Mouse (Mus musculus) activated CD4-positive, CD25-positive, alpha-beta regulatory T cell (primary cell): ENCODE data around the gene Rabep2. TPM values are rescaled to one million over a fixed set of nuclear protein-coding genes. Genes with fewer than 3 reads are reported as not detected.

Source experiments
- polyA plus RNA-seq, 2 experiments: library from polyadenylated mRNA; unstranded; fragments of 100-300 nt; shearing (Covaris generic); gene quantifications; one replicate each; pipeline ENCODE4 v1.2.1; 2017

Rabep2 gene
- polyA plus RNA-seq: 10 to 100 TPM; 43.4 to 61.1 TPM

GRCm38 (mm10) chr7:126428631-126429502 is at the start of gene Rabep2:
TSS of gene Rabep2 (plus strand) at chr7:126428759.

DNA sequence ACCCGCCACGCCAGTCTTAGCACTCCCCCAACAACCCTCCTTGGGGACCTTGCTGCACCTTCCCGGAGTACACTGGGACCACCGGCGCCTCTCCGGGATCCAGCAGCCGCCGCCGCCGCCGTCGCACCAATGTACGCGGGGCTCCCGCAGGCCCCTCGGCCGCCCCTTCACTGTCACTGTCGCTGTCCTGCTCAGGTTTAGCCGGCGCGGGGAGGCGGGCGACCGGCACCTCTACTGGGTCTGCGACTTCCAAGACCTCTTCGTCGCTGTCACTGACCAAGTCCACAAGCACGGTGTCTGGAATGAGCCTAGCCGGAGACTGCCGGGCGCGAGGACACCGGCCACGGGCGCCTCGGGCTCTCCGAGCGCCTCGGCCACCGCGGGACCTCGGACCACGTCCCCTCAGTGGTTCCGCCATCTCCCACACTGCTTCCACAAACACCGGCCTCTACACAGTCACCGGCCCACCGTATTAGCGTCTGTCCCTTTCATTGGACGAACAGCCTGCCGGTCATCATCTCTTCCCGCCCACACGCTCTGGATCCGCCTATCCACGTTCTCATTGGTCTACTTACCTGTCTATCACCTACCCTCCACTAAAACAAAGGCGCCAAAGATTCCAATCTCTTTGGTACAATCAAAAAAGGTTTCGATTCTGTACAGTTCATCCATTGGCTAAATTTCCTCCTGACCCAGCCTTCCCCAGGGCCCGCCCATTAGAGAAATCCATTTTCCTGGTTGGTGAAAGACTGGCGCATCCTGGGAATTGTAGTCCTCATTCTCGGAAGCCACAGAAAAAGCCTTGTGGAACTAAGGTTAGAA is 32.0 kb upstream of the Rabep2 start, which contains the start of gene Nfatc2ip:
TSS of gene Nfatc2ip (minus strand) at position 440 of the 822 bp plus-strand sequence.

DNA sequence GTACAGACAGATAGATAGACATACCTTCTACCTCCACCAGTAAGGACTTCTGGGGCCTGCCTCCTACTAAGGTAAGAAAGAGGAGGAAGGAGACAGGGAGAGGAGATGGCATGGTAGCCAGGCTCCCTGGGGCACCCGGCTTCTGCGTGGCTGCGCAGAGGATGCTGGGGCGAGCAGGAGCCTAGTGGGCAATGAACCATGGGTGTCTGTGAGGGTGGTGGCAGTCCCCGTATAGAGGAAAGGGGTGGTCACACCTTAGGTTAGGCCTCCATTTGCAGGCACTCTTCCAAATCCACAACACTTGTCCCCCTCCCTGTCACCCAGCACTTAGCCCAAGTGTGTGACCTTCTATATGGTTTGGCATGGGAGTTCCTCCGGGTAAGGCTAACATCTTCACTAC is 13.8 kb upstream of the Rabep2 start, which contains the start of gene Cd19:
TSS of gene Cd19 (minus strand) at position 165 of the 400 bp plus-strand sequence.

DNA sequence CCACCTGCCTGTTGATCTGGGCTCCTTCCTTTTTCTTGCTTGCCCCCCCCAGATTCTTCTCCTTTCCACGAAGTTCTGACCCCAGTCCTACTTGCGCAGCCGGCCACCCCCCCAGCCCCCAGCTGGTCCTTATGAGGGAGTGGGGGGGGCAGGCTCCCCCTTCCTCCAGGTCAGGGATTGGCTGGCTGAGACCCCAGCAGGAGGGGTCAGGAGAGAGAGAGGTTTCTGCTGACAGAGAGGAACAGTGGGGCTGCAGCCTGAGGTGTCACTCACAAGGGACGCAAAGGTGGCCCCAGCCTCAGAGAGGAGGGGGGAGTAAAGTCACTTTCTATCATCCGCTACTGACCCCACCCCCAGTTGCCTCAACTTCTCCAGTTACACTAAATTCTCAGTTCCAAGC is 34.4 kb downstream of the Rabep2 start, which contains the start of gene Atp2a1:
TSS of gene Atp2a1 (minus strand) at position 105 of the 400 bp plus-strand sequence.

DNA sequence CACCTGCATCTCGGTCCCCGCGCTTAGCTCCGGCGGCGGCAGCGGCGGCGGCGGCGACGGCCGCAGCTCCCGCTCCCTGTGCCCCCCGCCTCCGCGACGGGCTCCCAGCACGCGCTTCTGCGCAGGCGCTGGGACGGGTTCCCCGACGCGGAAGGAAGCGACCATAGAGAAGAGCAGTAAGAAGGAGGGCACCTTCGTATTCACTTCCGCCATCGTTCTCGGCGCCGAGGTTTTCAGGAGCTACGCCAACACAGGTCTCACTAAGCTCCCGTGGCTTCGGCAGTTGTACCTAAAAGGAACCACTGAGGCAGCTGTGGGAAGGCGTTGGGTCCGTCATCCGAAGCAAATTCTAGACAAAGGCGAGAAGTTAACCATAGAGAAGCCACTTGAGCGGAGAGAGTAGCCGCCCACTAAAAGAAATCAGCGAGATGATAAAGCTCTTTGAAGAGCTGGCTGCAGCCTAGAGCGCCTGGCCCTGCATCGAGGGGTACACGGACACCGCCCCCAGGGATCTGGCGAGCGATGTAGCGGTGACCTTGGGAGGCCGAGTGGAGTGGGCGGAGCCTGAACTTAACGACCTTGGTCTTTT is 46.5 kb downstream of the Rabep2 start, which contains the start of gene Sh2b1:
TSS of gene Sh2b1 (minus strand) at position 432 of the 589 bp plus-strand sequence.

DNA sequence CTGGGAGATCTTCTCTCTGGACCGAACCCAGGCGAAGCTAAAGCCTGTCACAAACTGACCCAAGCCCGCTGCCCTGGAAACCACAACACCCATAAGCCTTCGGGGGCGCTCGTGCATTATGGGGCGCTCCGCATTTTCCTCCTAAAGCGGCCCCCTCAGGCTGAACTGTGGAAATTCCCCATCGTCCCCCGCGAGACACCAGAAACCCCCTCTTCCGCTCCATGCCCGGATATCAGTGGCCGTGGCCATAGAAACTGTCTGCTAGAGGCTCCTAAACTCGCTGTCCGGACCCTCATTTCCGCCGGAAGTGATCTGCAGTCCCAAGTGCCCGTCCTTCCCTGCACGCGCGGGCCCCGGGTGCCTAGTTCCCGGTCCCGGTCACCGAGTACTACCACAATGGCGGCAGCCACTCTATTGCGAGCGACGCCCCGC is 58.5 kb downstream of the Rabep2 start, which contains the start of gene Tufm:
TSS of gene Tufm (plus strand) at position 310 of the 432 bp plus-strand sequence.

Other genes with a start within 250 kb of the Rabep2 start
- 100 to 1,000 TPM; 122 to 156 TPM for gene Xpo6, start 228.3 kb upstream of the Rabep2 start, polyA plus RNA-seq
- gene Sbk1, start 156.1 kb upstream of the Rabep2 start, polyA plus RNA-seq: 10 to 100 TPM; 39.1 to 41.3 TPM
- gene Lat, start 59.2 kb upstream of the Rabep2 start, polyA plus RNA-seq: 100 to 1,000 TPM; 699 to 796 TPM
- gene Spns1, start 51.3 kb upstream of the Rabep2 start, polyA plus RNA-seq: 10 to 100 TPM; 43.1 to 44.7 TPM
- gene Nfatc2ip, start 32.0 kb upstream of the Rabep2 start, polyA plus RNA-seq: 1 to 10 TPM; 4.7 to 6.0 TPM
- 1 to 10 TPM; 2.7 to 6.1 TPM for gene Cd19, start 13.9 kb upstream of the Rabep2 start, polyA plus RNA-seq
- under 1 TPM; 0.60 to 0.97 TPM for gene Atp2a1, start 34.3 kb downstream of the Rabep2 start, polyA plus RNA-seq
- 10 to 100 TPM; 36.2 to 52.7 TPM for gene Sh2b1, start 46.7 kb downstream of the Rabep2 start, polyA plus RNA-seq
- 100 to 1,000 TPM in 1 of 2 experiments, 10 to 100 TPM in 1; 97.6 to 106 TPM for gene Tufm, start 58.6 kb downstream of the Rabep2 start, polyA plus RNA-seq
- gene Atxn2l, start 74.7 kb downstream of the Rabep2 start, polyA plus RNA-seq: 100 to 1,000 TPM in 1 of 2 experiments, 10 to 100 TPM in 1; 94.3 to 103 TPM
- gene Eif3c, start 137.7 kb downstream of the Rabep2 start, polyA plus RNA-seq: 100 to 1,000 TPM; 180 to 184 TPM
- gene Apobr, start 156.2 kb downstream of the Rabep2 start, polyA plus RNA-seq: 1 to 10 TPM in 1 of 2 experiments, under 1 TPM in 1; 0.98 to 4.1 TPM
- gene Cln3, start 157.1 kb downstream of the Rabep2 start, polyA plus RNA-seq: 100 to 1,000 TPM in 1 of 2 experiments, 10 to 100 TPM in 1; 50.3 to 115 TPM
- under 1 TPM in 1 of 2 experiments, not detected in 1; 0.17 TPM for gene Il27, start 166.2 kb downstream of the Rabep2 start, polyA plus RNA-seq
- gene Nupr1, start 202.1 kb downstream of the Rabep2 start, polyA plus RNA-seq: 1 to 10 TPM in 1 of 2 experiments, not detected in 1; 1.3 TPM
- 10 to 100 TPM; 83.9 to 89.3 TPM for gene Sgf29, start 220.6 kb downstream of the Rabep2 start, polyA plus RNA-seq
- gene Sult1a1, start 247.7 kb downstream of the Rabep2 start, polyA plus RNA-seq: 1 to 10 TPM in 1 of 2 experiments, under 1 TPM in 1; 0.76 to 1.8 TPM